21 mouse cellular contexts compared by ENCODE assay signal in the genomic region with DNA sequence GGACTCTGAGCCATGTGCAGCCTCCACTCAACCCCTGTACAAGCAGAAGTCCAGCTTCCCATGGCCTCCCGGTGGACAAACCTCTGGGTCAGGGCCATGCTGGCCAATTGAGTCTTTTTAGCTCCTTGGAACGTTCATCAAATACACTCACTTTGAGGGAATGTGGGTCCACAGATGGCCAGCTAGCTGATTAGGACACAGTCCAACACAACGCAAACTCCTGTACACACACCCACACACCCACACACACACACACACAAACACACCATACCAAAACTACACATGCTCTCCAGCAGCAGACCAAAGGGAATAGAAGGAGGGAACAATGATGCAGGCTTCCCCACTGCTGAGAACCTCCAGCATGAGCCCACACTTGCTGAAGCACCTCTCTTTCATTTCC. TPM values are rescaled to one million over a fixed set of nuclear protein-coding genes. Genes with fewer than 3 reads are reported as not detected.
DNase-seq lines count a peak whose midpoint lies in the region; ATAC-seq lines count a peak whose summit lies in the region.
"Had no signal": no experiment of that assay in that cellular context is flagged by ENCODE, and none has a peak within 500 bp of the region (broad histone marks: within the 10 kb centered on the region; RNA-seq: fewer than 3 reads in every experiment).

No protein-coding gene starts in this region.

- H3K36me3 ChIP-seq in heart, embryonic 10.5 days = no peaks in the 10 kb centered on the region
- no peaks in the 10 kb centered on the region for H3K36me3 ChIP-seq in hindbrain, embryonic 16.5 days (ENCODE audit: control insufficient read depth, insufficient read depth, low read length)
- H3K36me3 ChIP-seq: midbrain, embryonic 12.5 days had no signal

- no peaks in the 10 kb centered on the region for H3K4me1 ChIP-seq in heart, embryonic 10.5 days
- H3K4me1 ChIP-seq in hindbrain, embryonic 16.5 days (ENCODE audit: control insufficient read depth, insufficient read depth, low read depth, low read length) = no peaks in the 10 kb centered on the region

- H3K9ac ChIP-seq in hindbrain, embryonic 16.5 days (ENCODE audit: low read depth, low read length) = no peak overlapping the region
- H3K9ac ChIP-seq: forebrain, postnatal 0 days; hindbrain, embryonic 14.5 days; midbrain, embryonic 12.5 days had no signal

- H3K27ac ChIP-seq in heart, embryonic 10.5 days = no peak overlapping the region
- no peak overlapping the region for H3K27ac ChIP-seq in hindbrain, embryonic 16.5 days (ENCODE audit: low read depth, low read length)
- H3K27ac ChIP-seq: hindbrain, embryonic 14.5 days; macrophage; midbrain, embryonic 12.5 days had no signal

- no peak overlapping the region for H3K4me2 ChIP-seq in hindbrain, embryonic 16.5 days (ENCODE audit: low read length)
- H3K4me2 ChIP-seq: hindbrain, embryonic 14.5 days; midbrain, embryonic 12.5 days had no signal

- DNase-seq in heart, adult 18-20 months = peak; percentile 44 to 53
- DNase-seq in heart, embryonic 10.5 days (ENCODE audit: low spot score) = no peak
- peak; percentile 48 for DNase-seq in fibroblast of lung, adult 2 months (ENCODE audit: low read depth)
- peak; percentile 14 to 28 for DNase-seq in heart, postnatal 36 days
- peak; percentile 44 to 59 for DNase-seq in right cerebral cortex, postnatal 10 days (ENCODE audit: low spot score in 2 of 2)
- DNase-seq in c-Kit-positive CD71-positive TER-119-positive erythroid progenitor cells, embryonic 14.5 days (ENCODE audit: low spot score) = no peak
- DNase-seq in urinary bladder, postnatal 4 days (ENCODE audit: low spot score in 2 of 2) = no peak
- DNase-seq: adrenal gland, postnatal 25 days; cerebellum, adult 9-11 months; kidney, adult 18-20 months; lung, adult 2 months had no signal

- H3K9me3 ChIP-seq in heart, embryonic 10.5 days = no peaks in the 10 kb centered on the region
- no peaks in the 10 kb centered on the region for H3K9me3 ChIP-seq in hindbrain, embryonic 16.5 days (ENCODE audit: control insufficient read depth, low read length)
- H3K9me3 ChIP-seq: midbrain, embryonic 12.5 days had no signal

- no peak for ATAC-seq in hindbrain, embryonic 16.5 days

- intact Hi-C loops in heart, postnatal 36 days (cut with DNase I) = no loop called here

- H3K4me3 ChIP-seq in heart, embryonic 10.5 days = no peak overlapping the region
- no peak overlapping the region for H3K4me3 ChIP-seq in hindbrain, embryonic 16.5 days (ENCODE audit: low read length)
- H3K4me3 ChIP-seq: erythroblast, embryonic 14.5 days; midbrain, embryonic 12.5 days; myocyte had no signal

- WGBS in heart, embryonic 10.5 days = 78% methylated on average over 3 of the region's 3 CpGs
- WGBS in hindbrain, embryonic 16.5 days = 67% methylated on average over 3 of the region's 3 CpGs

- no peaks in the 10 kb centered on the region for H3K27me3 ChIP-seq in heart, embryonic 10.5 days (ENCODE audit: insufficient read depth, poor library complexity, severe bottlenecking)
- H3K27me3 ChIP-seq in hindbrain, embryonic 16.5 days (replicated peaks; ENCODE audit: control insufficient read depth, insufficient read depth, low read length) = no peaks in the 10 kb centered on the region

RNA-seq across cellular contexts. Expression of a gene that starts 9.6 kb away (rescaled TPM):
- 1 to 10 TPM; 4.5 to 5.0 TPM for total RNA-seq in heart, adult 18-20 months (2021)
- polyA plus RNA-seq in heart, embryonic 10.5 days (2016; fragmentation: Nextera tagmentation; extraction: Ambion mirVana) = 0.20 and 0.59 TPM in 2 replicates
- total RNA-seq in heart, postnatal 36 days (2021) = 1 to 10 TPM; 1.4 to 2.0 TPM
- 1.2 and 1.8 TPM in 2 replicates for polyA plus RNA-seq in hindbrain, embryonic 16.5 days (2015; fragmentation: Nextera tagmentation; extraction: Ambion mirVana)

RNA-seq across cellular contexts. Expression of a gene that starts 17.3 kb away (rescaled TPM):
- under 1 TPM; 0.42 to 0.49 TPM for total RNA-seq in heart, adult 18-20 months (2021)
- polyA plus RNA-seq in heart, embryonic 10.5 days (2016; fragmentation: Nextera tagmentation; extraction: Ambion mirVana) = 0.06 TPM in 1 of 2 replicates, not detected in the other
- total RNA-seq in heart, postnatal 36 days (2021) = under 1 TPM in 1 of 2 experiments, not detected in 1; 0.49 TPM
- polyA plus RNA-seq in hindbrain, embryonic 16.5 days (2015; fragmentation: Nextera tagmentation; extraction: Ambion mirVana) = 0.09 TPM in 1 of 2 replicates, not detected in the other
- total RNA-seq: adrenal gland, postnatal 25 days; MEL had no signal
- polyA plus RNA-seq: erythroblast, embryonic 14.5 days; forebrain, postnatal 0 days; heart, embryonic 14.5 days; macrophage; myocyte had no signal

RNA-seq across cellular contexts. Expression of a gene that starts 31.3 kb away (rescaled TPM):
- total RNA-seq in heart, adult 18-20 months (2021) = 1 to 10 TPM in 1 of 2 experiments, under 1 TPM in 1; 0.62 to 1.1 TPM
- not detected in 2 replicates for polyA plus RNA-seq in heart, embryonic 10.5 days (2016; fragmentation: Nextera tagmentation; extraction: Ambion mirVana)
- total RNA-seq in heart, postnatal 36 days (2021) = not detected
- polyA plus RNA-seq in hindbrain, embryonic 16.5 days (2015; fragmentation: Nextera tagmentation; extraction: Ambion mirVana) = 0.10 TPM in 1 of 2 replicates, not detected in the other
- total RNA-seq: forebrain, postnatal 0 days; left cerebral cortex, postnatal 10 days; MEL had no signal
- polyA plus RNA-seq: erythroblast, embryonic 14.5 days; heart, embryonic 14.5 days; myocyte had no signal

Comparison
In these comparisons a context has a peak if more than half of its experiments do, and no peak if none do; other contexts are left out.
1. DNase-seq: peak in heart, adult 18-20 months (2 of 2), fibroblast of lung, adult 2 months (single experiment), heart, postnatal 36 days (2 of 2) and right cerebral cortex, postnatal 10 days (2 of 2); none in heart, embryonic 10.5 days (single experiment), c-Kit-positive CD71-positive TER-119-positive erythroid progenitor cells, embryonic 14.5 days (single experiment) and urinary bladder, postnatal 4 days (0 of 2).